Mouse (Mus musculus): ENCODE results near the gene Txndc11. TPM values are rescaled to one million over a fixed set of nuclear protein-coding genes. Genes with fewer than 3 reads are reported as not detected.

Txndc11 gene
- total and polyA plus RNA-seq, 3 experiments = 24.9 to 33.7 TPM; not detected in 1

GRCm38 (mm10) chr16:11175100-11175488 is 40.6 kb upstream of the Txndc11 start:
- no peak for DNase-seq (ENCODE audit: low read depth, low spot score)
- H3K4me1 ChIP-seq (ENCODE audit: control insufficient read depth in 1 of 2, insufficient read depth in 2 of 2, low read length in 2 of 2) = peaks cover 0 to 3% of the 10 kb centered on the region in 2 experiments; a peak in 1 of 4 replicates
- peaks cover 3 to 4% of the 10 kb centered on the region in 2 experiments; a peak in 3 of 4 replicates for H3K36me3 ChIP-seq (ENCODE audit: control insufficient read depth in 1 of 2, insufficient read depth in 2 of 2, low read length in 2 of 2)
- no peaks in the 10 kb centered on the region for H3K9me3 ChIP-seq (replicated peaks; ENCODE audit: insufficient read depth, low read length)
- H3K27ac ChIP-seq (ENCODE audit: control insufficient read depth, low read depth, low read length) = peak overlapping the region; percentile 77
- peaks cover 56% of the 10 kb centered on the region for H3K79me2 ChIP-seq (ENCODE audit: control insufficient read depth, insufficient read depth, low read length, poor library complexity)
- TF ChIP-seq MYC (IDR thresholded peaks at IDR 0.05; ENCODE audit: low read depth, low read length) = no peak
- no peak for TF ChIP-seq ZKSCAN1 (IDR thresholded peaks at IDR 0.05; ENCODE audit: low read depth, low read length)
- TF ChIP-seq TBP (IDR thresholded peaks at IDR 0.05; ENCODE audit: low read depth, low read length) = no peak
- TF ChIP-seq MAZ (IDR thresholded peaks at IDR 0.05; ENCODE audit: low read depth, low read length) = no peak
- no peak for TF ChIP-seq POLR2AphosphoS2 (IDR thresholded peaks at IDR 0.05; ENCODE audit: low read length)
- no peak for TF ChIP-seq MYB (IDR thresholded peaks at IDR 0.05; ENCODE audit: low read depth, low read length)
- TF ChIP-seq KAT2A (conservative IDR thresholded peaks at IDR 0.05; ENCODE audit: low read depth, low read length) = no peak
- no peak for TF ChIP-seq TCF12 (IDR thresholded peaks at IDR 0.05; ENCODE audit: low read depth, low read length)
- no peak for TF ChIP-seq UBTF (IDR thresholded peaks at IDR 0.05; ENCODE audit: borderline replicate concordance, insufficient read depth, low read depth, low read length)
- TF ChIP-seq POLR2AphosphoS5 (IDR thresholded peaks at IDR 0.05; ENCODE audit: borderline replicate concordance, low read depth, low read length) = no peak
- peak overlapping the region; percentile 82 for H3K9ac ChIP-seq (ENCODE audit: control insufficient read depth, low read depth, low read length, poor library complexity, severe bottlenecking)
- H3K27me3 ChIP-seq (ENCODE audit: control insufficient read depth in 1 of 2, insufficient read depth in 2 of 2, low read length in 2 of 2) = no peaks in the 10 kb centered on the region
- peak overlapping the region; percentile 55 to 62 for H3K4me3 ChIP-seq (ENCODE audit: control insufficient read depth in 1 of 2, insufficient read depth in 1 of 2, low read depth in 2 of 2, low read length in 2 of 2)

DNA sequence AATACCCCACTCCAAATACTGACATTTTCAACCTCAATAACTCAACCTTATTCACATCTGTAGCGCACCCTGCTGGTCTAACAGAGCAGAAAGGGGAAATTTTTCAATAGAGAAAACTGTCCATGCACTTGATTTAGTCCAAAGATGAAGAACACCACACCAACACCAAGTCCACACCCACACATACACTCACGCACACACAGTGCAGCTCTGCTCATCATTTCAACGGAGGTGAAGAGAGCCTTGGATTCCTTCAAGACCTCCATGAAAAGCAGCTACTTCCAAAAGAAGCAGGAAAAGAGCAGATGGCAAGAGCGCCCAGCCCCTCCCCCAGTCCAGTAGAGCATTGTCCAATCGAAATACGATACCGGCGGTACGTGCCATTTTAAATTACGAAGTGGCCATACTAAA is 40.2 kb upstream of the Txndc11 start:
- Histone ChIP-seq H3K4me3 (ENCODE audit: control insufficient read depth in 1 of 2, insufficient read depth in 1 of 2, low read depth in 2 of 2, low read length in 2 of 2) (peak overlapping the region; percentile 55 to 62), H3K36me3 (ENCODE audit: control insufficient read depth in 1 of 2, insufficient read depth in 2 of 2, low read length in 2 of 2) (peaks cover 3 to 4% of the 10 kb centered on the region in 2 experiments; a peak in 3 of 4 replicates), H3K9me3 (replicated peaks; ENCODE audit: insufficient read depth, low read length) (no peaks in the 10 kb centered on the region), H3K27ac (ENCODE audit: control insufficient read depth, low read depth, low read length) (no peak overlapping the region), H3K4me1 (ENCODE audit: control insufficient read depth in 1 of 2, insufficient read depth in 2 of 2, low read length in 2 of 2) (peaks cover 0 to 3% of the 10 kb centered on the region in 2 experiments; a peak in 1 of 4 replicates), H3K79me2 (ENCODE audit: control insufficient read depth, insufficient read depth, low read length, poor library complexity) (peaks cover 58% of the 10 kb centered on the region), H3K9ac (ENCODE audit: control insufficient read depth, low read depth, low read length, poor library complexity, severe bottlenecking) (peak overlapping the region; percentile 82), H3K27me3 (ENCODE audit: control insufficient read depth in 1 of 2, insufficient read depth in 2 of 2, low read length in 2 of 2) (no peaks in the 10 kb centered on the region)
- peak; percentile 81 for DNase-seq (ENCODE audit: low read depth, low spot score)
- TF ChIP-seq CTCF (IDR thresholded peaks at IDR 0.05 in 2 of 3, conservative IDR thresholded peaks at IDR 0.05 in 1 of 3; ENCODE audit: control insufficient read depth in 1 of 3, insufficient read depth in 1 of 3, low read depth in 2 of 3, low read length in 3 of 3, poor library complexity in 1 of 3, severe bottlenecking in 1 of 3) (peak in 2 of 3 experiments; percentile 59 to 77; a peak in 4 of 6 replicates), SMC3 (IDR thresholded peaks at IDR 0.05; ENCODE audit: low read depth, low read length) (peak; percentile 48), SIN3A (IDR thresholded peaks at IDR 0.05; ENCODE audit: low read length) (0 out of 2 replicates have a peak, but pooled peaks have one; percentile 50), MAZ (IDR thresholded peaks at IDR 0.05; ENCODE audit: low read depth, low read length) (no peak), ZKSCAN1 (IDR thresholded peaks at IDR 0.05; ENCODE audit: low read depth, low read length) (no peak), RAD21 (IDR thresholded peaks at IDR 0.05; ENCODE audit: low read depth, low read length) (peak; percentile 35), MXI1 (IDR thresholded peaks at IDR 0.05; ENCODE audit: low read depth, low read length) (peak; percentile 38)
